Mouse (Mus musculus) megakaryocyte progenitor cell, adult 5-6 weeks (primary cell): ENCODE results near the gene P2ry13. TPM values are rescaled to one million over a fixed set of nuclear protein-coding genes. Genes with fewer than 3 reads are reported as not detected.

Experiments used
- ATAC-seq: replicated peaks from 2 replicates; pipeline ENCODE4 v1.8.0; 2016; ENCODE audit warnings: mild to moderate bottlenecking, moderate TSS enrichment, inconsistent platforms; ENCODE audit not compliant: poor library complexity
- total RNA-seq, 2 experiments: library from RNA; stranded (forward) in 1 of 2; stranded (reverse) in 1 of 2; fragments of 157-497, 149-512 nt in 1 of 2; fragments of 200-1000 nt in 1 of 2; gene quantifications; 2 replicates each; pipeline versions ENCODE4 v1.2.3 to v1.2.4; 2015 to 2017

Gene P2ry13
- total RNA-seq, 2 experiments from 2014 or later: 0.83 to 1.6 TPM

GRCm38 (mm10) chr3:59203802-59204520 is 6.7 kb downstream of the P2ry13 start:
- peak; percentile 13 for ATAC-seq

GRCm38 (mm10) chr3:59197329-59197948 is 13.2 kb downstream of the P2ry13 start:
- no peak for ATAC-seq

GRCm38 (mm10) chr3:59194938-59195337 is 15.7 kb downstream of the P2ry13 start, which contains the start of gene Gpr87:
Gene Gpr87 (minus strand): TSS chr3:59195104.
- no peak for ATAC-seq

DNA sequence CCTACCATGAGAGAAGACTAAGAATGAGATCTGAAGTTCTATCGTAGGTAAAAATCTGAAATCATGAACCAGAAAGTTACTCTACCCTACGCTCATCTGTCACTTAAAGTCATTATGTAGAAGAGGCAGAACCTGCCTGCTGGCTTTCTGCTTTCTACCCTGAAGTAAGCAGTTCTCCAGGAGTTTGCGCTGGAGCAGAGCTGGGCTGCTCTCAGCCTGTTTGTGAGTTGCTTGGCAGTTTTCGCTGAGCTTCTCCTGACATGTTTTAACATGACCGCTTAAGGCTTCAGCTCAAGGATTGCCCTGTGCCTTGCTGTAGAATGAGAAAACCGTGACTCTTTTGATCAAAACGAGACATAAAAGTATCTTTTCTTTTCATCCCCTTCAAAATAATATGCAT is 16.6 kb downstream of the P2ry13 start:
- no peak for ATAC-seq

DNA sequence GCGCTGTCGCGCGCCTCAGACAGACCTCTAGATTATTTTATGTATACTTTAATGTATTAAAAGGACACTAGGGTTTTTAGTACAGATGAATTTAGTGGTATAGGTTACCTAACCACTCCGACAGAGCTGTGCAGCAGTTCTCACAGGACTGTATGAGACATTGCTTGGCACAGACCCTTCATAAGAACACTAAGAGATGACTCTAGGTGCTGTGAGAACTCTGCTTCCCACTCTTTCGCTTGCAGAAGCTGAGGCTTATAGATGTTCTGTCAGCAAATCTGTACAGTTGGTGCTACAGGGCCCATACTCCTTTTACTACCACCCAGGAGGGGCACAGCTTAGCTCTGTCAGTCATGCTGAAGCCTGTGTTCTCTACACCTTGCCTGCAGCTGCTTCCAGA is 19.0 kb downstream of the P2ry13 start:
- no peak for ATAC-seq

- ATAC-seq: no peak
Observed at GRCm38 (mm10) chr3:59187336-59187735, 23.3 kb downstream of the P2ry13 start.

DNA sequence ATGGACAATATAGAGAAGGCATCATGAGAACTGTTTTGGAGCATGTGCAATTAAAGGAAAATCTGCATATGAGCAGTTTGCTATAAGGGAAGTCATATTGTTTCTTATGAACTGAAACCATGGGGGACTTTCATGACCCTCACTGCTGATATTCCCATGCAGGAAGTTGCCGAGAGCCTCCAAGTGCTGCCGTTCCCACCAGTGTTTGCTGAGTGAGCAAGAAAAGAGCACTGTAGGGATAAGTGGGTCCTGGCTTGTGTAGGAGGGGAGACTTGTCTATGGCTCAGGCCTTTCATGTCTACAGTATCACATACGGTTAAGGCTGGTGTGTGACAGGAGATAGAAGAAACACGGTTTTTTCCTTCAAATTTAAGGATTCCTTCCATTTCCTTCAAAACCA is 25.0 kb downstream of the P2ry13 start:
- ATAC-seq: no peak

DNA sequence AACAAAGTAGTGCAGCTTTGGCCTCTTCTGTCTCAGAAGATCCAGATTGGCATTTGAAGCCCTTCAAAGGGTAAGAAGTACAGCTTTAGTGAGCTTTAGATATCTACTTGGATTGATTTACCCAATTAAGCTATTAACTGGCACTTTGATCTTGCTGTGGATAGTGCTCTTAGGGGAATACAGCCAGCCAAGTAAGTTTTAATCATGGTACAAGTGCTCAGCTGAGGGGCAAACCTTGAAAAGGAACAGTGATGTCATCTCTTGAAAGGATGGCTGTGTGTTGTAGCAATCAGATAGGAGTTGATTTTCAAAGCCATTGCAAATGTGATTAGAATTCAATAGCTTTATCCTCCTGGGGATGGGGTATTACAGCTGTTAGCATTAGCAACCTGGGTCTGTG is 28.6 kb downstream of the P2ry13 start:
- ATAC-seq: no peak

DNA sequence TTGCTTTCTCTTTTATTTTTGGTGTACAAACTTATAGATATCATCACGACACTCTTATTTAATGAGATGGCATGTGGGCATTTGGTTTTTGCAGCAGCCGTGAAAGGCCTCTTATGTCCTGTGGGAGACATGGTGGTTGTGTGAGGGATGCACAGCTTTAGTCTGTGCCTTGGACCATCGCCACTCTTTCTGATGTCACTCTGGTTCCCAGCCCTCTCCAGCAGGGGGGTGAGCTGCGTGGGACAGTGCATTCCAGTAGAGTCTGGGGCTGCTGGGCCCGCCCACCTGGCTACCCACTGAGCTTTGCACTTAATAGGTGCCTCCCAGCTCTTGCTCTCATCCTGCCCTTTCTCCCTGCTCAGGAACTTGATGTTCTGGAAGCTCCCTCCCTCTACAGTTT is 29.5 kb downstream of the P2ry13 start:
- ATAC-seq: 0 out of 2 replicates have a peak, but pooled peaks have one; percentile 23

- no peak for ATAC-seq
Observed at GRCm38 (mm10) chr3:59176871-59177270, 33.8 kb downstream of the P2ry13 start.

- peak; percentile 89 for ATAC-seq
Observed at GRCm38 (mm10) chr3:59175234-59175633, 35.4 kb downstream of the P2ry13 start.

DNA sequence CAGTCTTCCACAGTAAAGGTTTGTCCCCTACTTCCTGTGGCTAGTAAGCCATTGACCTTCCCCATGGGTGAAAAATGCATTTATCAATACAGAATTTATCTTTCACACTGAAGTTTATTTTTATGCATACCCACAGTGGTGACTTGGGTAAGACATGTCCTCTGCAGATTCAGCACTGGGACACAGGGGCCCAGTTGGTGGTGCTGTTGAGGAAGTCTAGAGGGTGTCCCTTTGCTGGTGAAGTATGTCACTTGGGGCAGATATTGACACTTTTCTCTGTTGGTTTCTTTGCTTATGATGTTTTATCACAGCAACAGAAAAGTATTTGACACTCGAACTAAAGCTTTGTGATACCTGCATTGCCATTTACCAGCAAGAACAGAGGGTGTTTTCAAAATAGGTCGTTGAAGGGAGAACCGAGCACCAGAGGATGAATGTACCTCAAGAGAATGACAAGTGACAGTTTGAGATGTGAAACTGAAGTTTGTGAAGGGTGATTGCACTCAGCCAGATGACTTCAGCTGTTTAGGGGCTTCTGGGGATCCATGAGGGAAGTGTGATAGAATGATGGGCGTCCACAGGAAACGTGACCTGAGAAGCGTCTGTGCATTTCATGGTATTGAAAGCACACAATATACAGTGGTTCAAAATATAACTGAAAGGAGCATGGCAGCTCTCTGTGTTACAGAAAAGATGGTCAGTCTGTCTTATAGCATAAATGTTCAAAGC is 36.1 kb downstream of the P2ry13 start:
- peak; percentile 29 for ATAC-seq

- peak; percentile 29; the same call in 1 of the 2 replicates for ATAC-seq
Observed at GRCm38 (mm10) chr3:59169921-59170627, 40.6 kb downstream of the P2ry13 start.

GRCm38 (mm10) chr3:59169215-59169614 is 41.5 kb downstream of the P2ry13 start:
- ATAC-seq: no peak

- ATAC-seq: peak; percentile 80
Observed at GRCm38 (mm10) chr3:59168476-59168875, 42.2 kb downstream of the P2ry13 start.

- ATAC-seq: no peak
Observed at GRCm38 (mm10) chr3:59167417-59168054, 43.1 kb downstream of the P2ry13 start.

DNA sequence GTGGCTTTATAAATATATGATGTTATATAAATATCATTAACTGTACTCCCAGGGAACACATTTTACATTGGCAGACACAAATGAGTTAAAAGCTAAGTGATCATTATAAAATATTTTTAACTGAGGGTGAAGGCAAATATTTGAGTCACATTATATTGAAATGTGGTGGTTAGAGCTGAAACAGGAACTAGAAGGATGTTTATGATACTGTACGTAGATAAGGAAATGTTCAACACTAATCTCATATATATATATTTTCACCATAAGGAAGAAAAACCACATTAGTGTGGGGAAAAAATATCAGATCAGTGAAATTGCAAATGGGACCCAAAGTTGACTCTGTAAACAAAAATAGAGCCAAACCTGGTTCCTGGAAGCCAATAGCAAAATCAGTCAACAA is 50.2 kb downstream of the P2ry13 start:
- ATAC-seq: no peak
